Mouse (Mus musculus) liver, postnatal 0 days (tissue): ENCODE measurements at regions not wholly inside any gene's neighbourhood (a gene's known extent, or its start where the extent isn't known, plus 50 kb on each side); places are given as distances from the start of the nearest gene placed in this dataset.

Experiments
- CTCF ChIP-seq: sonication (generic); IDR thresholded peaks from 2 replicates; pipeline ENCODE4 v1.5.1; 2016; ENCODE audit warnings: antibody characterized with exemption, low read depth
- EP300 ChIP-seq: IDR thresholded peaks from 2 replicates; pipeline ENCODE4 v1.6.1; 2016; ENCODE audit warnings: antibody characterized with exemption, low read depth, mild to moderate bottlenecking

DNA sequence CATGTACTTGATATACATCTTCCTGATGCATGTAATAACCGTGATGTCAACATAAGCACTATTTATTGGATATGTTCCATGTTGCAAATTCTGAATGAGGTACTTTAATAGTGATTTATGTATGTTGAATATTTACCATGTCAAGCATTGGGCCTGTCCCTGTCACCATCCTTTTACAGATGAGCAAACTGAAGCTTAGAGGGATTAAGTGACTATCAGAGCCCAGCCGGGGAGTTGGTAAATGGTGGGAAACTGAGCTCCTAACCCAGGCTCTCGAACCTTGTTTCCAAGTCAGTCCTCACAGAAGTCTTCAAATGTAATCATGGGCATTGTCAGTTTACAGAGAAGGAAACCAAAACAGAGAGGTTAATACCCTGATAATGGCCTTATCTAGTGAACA lies 102.6 kb upstream of the Kcnab1 start:
- no peak for TF ChIP-seq CTCF
- TF ChIP-seq EP300, result no peak
